Mouse (Mus musculus): ENCODE data around the gene Prkn. TPM values are rescaled to one million over a fixed set of nuclear protein-coding genes. Genes with fewer than 3 reads are reported as not detected.

Gene Prkn
- polyA plus RNA-seq, 1 experiment from 2014 or later: 1.00 TPM

GRCm38 (mm10) chr17:11532066-11532465 lies 691.9 kb downstream of the Prkn start:
- WGBS (ENCODE audit: insufficient replicate concordance): 48% methylated on average over 3 of the region's 3 CpGs
- no peak for DNase-seq

GRCm38 (mm10) chr17:11532748-11533147 lies 692.6 kb downstream of the Prkn start:
- H3K4me1 ChIP-seq (ENCODE audit: insufficient read depth): no peaks in the 10 kb centered on the region
- H3K9ac ChIP-seq (replicated peaks): no peak overlapping the region
- H3K36me3 ChIP-seq (replicated peaks; ENCODE audit: insufficient read depth, low read length): no peaks in the 10 kb centered on the region
- no peaks in the 10 kb centered on the region for H3K9me3 ChIP-seq (ENCODE audit: low read length)
- no peak for ATAC-seq
- no peaks in the 10 kb centered on the region for H3K27me3 ChIP-seq (ENCODE audit: insufficient read depth, low read length)
- no peak overlapping the region for H3K4me3 ChIP-seq (ENCODE audit: low read depth, low read length)
- TF ChIP-seq EP300 (IDR thresholded peaks at IDR 0.05; ENCODE audit: low read depth) (no peak), CTCF (IDR thresholded peaks at IDR 0.05; ENCODE audit: low read depth) (no peak)
- WGBS (ENCODE audit: insufficient replicate concordance): 58% methylated on average over 2 of the region's 2 CpGs
- no peak for DNase-seq
- H3K4me2 ChIP-seq (ENCODE audit: low read depth, low read length): no peak overlapping the region
- H3K27ac ChIP-seq (ENCODE audit: low read depth): no peak overlapping the region

More at GRCm38 (mm10) chr17:11532066-11532465, 691.9 kb downstream of the Prkn start:
- Histone ChIP-seq H3K27ac (ENCODE audit: low read depth) (no peak overlapping the region), H3K9me3 (ENCODE audit: low read length) (no peaks in the 10 kb centered on the region), H3K4me2 (ENCODE audit: low read depth, low read length) (no peak overlapping the region), H3K9ac (replicated peaks) (no peak overlapping the region), H3K36me3 (replicated peaks; ENCODE audit: insufficient read depth, low read length) (no peaks in the 10 kb centered on the region), H3K4me1 (ENCODE audit: insufficient read depth) (no peaks in the 10 kb centered on the region), H3K4me3 (ENCODE audit: low read depth, low read length) (no peak overlapping the region), H3K27me3 (ENCODE audit: insufficient read depth, low read length) (no peaks in the 10 kb centered on the region)
- TF ChIP-seq EP300 (IDR thresholded peaks at IDR 0.05; ENCODE audit: low read depth) (no peak), CTCF (IDR thresholded peaks at IDR 0.05; ENCODE audit: low read depth) (no peak)
- no peak for ATAC-seq

GRCm38 (mm10) chr17:11533835-11534234 lies 693.7 kb downstream of the Prkn start:
- Histone ChIP-seq H3K9me3 (ENCODE audit: low read length) (no peaks in the 10 kb centered on the region), H3K9ac (replicated peaks) (no peak overlapping the region), H3K36me3 (replicated peaks; ENCODE audit: insufficient read depth, low read length) (no peaks in the 10 kb centered on the region), H3K27ac (ENCODE audit: low read depth) (no peak overlapping the region), H3K4me1 (ENCODE audit: insufficient read depth) (no peaks in the 10 kb centered on the region), H3K27me3 (ENCODE audit: insufficient read depth, low read length) (no peaks in the 10 kb centered on the region), H3K4me2 (ENCODE audit: low read depth, low read length) (no peak overlapping the region), H3K4me3 (ENCODE audit: low read depth, low read length) (no peak overlapping the region)
- DNase-seq (no peak), ATAC-seq (no peak)
- no peak for TF ChIP-seq CTCF (IDR thresholded peaks at IDR 0.05; ENCODE audit: low read depth)
- TF ChIP-seq EP300 (IDR thresholded peaks at IDR 0.05; ENCODE audit: low read depth): no peak
- 42% methylated on average over 1 of the region's 1 CpGs for WGBS (ENCODE audit: insufficient replicate concordance)

GRCm38 (mm10) chr17:11538826-11539225 lies 698.6 kb downstream of the Prkn start:
- H3K27ac ChIP-seq (ENCODE audit: low read depth): no peak overlapping the region
- DNase-seq (no peak), ATAC-seq (no peak)
- no peaks in the 10 kb centered on the region for H3K4me1 ChIP-seq (ENCODE audit: insufficient read depth)
- H3K4me2 ChIP-seq (ENCODE audit: low read depth, low read length): no peak overlapping the region
- H3K9ac ChIP-seq (replicated peaks): no peak overlapping the region
- TF ChIP-seq CTCF (IDR thresholded peaks at IDR 0.05; ENCODE audit: low read depth) (no peak), EP300 (IDR thresholded peaks at IDR 0.05; ENCODE audit: low read depth) (no peak)
- no peak overlapping the region for H3K4me3 ChIP-seq (ENCODE audit: low read depth, low read length)
- H3K9me3 ChIP-seq (ENCODE audit: low read length): no peaks in the 10 kb centered on the region
- no peaks in the 10 kb centered on the region for H3K27me3 ChIP-seq (ENCODE audit: insufficient read depth, low read length)
- H3K36me3 ChIP-seq (replicated peaks; ENCODE audit: insufficient read depth, low read length): no peaks in the 10 kb centered on the region
- 77% methylated on average over 7 of the region's 7 CpGs for WGBS (ENCODE audit: insufficient replicate concordance)

GRCm38 (mm10) chr17:11541928-11542623 lies 701.9 kb downstream of the Prkn start:
- Histone ChIP-seq H3K4me1 (ENCODE audit: insufficient read depth) (no peaks in the 10 kb centered on the region), H3K4me3 (ENCODE audit: low read depth, low read length) (no peak overlapping the region), H3K27ac (ENCODE audit: low read depth) (no peak overlapping the region), H3K9me3 (ENCODE audit: low read length) (no peaks in the 10 kb centered on the region), H3K4me2 (ENCODE audit: low read depth, low read length) (no peak overlapping the region), H3K27me3 (ENCODE audit: insufficient read depth, low read length) (no peaks in the 10 kb centered on the region), H3K36me3 (replicated peaks; ENCODE audit: insufficient read depth, low read length) (no peaks in the 10 kb centered on the region), H3K9ac (replicated peaks) (no peak overlapping the region)
- whole genome bisulfite sequencing (ENCODE audit: insufficient replicate concordance): 75% methylated on average over 4 of the region's 4 CpGs
- DNase-seq: no peak
- no peak for ATAC-seq
- TF ChIP-seq EP300 (IDR thresholded peaks at IDR 0.05; ENCODE audit: low read depth) (no peak), CTCF (IDR thresholded peaks at IDR 0.05; ENCODE audit: low read depth) (no peak)

- WGBS (ENCODE audit: insufficient replicate concordance): 39% methylated on average over 5 of the region's 5 CpGs
- Histone ChIP-seq H3K9ac (replicated peaks) (no peak overlapping the region), H3K4me2 (ENCODE audit: low read depth, low read length) (no peak overlapping the region), H3K4me3 (ENCODE audit: low read depth, low read length) (no peak overlapping the region), H3K36me3 (replicated peaks; ENCODE audit: insufficient read depth, low read length) (no peaks in the 10 kb centered on the region), H3K27ac (ENCODE audit: low read depth) (no peak overlapping the region), H3K4me1 (ENCODE audit: insufficient read depth) (no peaks in the 10 kb centered on the region), H3K27me3 (ENCODE audit: insufficient read depth, low read length) (no peaks in the 10 kb centered on the region), H3K9me3 (ENCODE audit: low read length) (no peaks in the 10 kb centered on the region)
- DNase-seq (no peak), ATAC-seq (no peak)
- no peak for TF ChIP-seq CTCF (IDR thresholded peaks at IDR 0.05; ENCODE audit: low read depth)
- no peak for TF ChIP-seq EP300 (IDR thresholded peaks at IDR 0.05; ENCODE audit: low read depth)
Measured at GRCm38 (mm10) chr17:11550562-11550961, 710.4 kb downstream of the Prkn start.
